Mouse (Mus musculus) testis, postnatal 14 days (tissue): ENCODE data around the gene Pa2g4.

Experiments
- DNase-seq: peaks from one replicate; pipeline ENCODE4 v3.0.0; 2021; ENCODE audit warnings: low spot score

The Pa2g4 gene

DNA sequence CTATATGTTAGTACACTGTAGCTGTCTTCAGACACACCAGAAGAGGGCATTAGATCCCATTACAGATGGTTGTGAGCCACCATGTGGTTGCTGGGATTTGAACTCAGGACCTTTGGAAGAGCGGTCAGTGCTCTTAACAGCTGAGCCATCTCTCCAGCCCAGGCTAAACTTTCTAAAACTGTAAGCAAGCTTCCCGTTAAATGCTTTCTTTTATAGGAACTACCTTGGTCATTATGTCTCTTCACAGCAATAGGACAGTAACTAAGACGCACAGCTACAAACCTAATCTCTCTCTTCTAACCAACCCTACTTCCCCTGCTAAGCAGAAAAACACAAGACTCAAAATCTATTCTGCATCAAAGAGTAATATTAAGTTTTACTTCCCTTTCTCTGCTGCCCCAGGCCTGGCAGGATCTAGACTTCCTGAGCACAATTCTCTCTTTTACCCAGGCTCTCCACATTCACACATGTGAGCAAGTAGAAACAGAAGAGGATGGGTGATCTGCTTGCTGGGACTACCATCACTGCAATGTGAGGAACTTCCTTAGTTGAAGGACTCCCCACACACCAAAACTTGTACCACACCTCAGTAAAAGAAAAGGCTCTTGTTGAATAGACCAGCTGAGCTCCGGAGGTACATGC is 30.0 kb downstream of the Pa2g4 start:
- no peak for DNase-seq

DNA sequence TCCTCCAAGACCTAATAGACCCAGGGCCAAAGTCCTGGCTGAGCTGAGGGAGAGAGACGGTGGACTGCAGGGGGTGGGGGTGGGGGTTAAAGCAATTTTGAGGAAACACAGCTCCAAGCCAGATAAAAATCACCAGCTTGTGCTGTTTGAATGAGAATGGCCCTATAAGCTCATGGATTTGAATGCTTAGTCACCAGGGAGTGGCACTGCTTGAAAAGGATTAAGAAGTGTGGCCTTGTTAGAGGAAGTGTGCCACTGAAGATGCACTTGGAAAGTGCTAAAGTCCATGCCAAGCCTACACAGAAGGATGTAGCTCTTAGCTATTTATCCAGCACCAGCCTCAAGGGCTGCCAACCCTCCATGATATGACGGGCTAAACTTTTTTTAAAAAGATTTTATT is 30.6 kb downstream of the Pa2g4 start:
- DNase-seq: no peak

DNA sequence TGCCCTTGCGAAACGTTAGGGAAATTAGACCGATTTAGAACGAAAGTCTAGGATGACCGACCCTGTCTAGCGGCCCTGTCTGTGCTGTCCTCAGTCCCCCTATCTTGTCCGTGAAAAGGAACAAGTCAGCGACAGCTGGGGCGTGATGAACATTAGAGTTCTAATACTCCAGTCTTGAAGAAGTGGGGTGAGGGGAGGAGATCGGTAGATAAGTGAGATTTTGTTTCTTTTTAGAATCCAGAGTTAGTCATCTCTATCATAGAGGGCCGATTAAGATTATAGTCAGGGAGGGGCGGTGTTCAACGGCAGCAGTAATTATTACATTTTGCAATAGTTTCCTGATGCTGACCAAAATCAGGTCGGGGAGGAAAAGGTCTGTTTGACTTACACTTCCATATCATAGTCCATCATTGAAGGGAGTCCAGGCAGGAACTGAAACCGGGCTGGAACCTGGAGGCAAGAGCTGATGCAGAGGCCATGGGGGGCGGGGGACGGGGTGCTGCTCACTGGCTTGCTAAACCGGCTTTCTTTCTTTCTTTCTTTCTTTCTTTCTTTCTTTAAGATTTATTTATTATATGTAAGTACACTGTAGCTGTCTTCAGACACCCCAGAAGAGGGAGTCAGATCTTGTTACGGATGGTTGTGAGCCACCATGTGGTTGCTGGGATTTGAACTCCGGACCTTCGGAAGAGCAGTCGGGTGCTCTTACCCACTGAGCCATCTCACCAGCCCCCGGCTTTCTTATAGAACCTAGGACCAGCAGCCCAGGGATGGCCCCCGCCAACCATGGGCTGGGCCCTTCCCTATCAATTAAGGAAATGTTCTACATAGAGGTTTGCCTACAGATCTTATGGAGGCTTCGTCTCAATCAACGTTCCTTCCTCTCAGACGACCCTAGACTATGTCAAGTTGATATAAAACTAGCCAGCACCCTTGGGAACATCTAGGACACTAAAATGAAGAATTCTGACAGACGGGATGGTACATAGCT is 39.1 kb downstream of the Pa2g4 start:
- DNase-seq: no peak

DNA sequence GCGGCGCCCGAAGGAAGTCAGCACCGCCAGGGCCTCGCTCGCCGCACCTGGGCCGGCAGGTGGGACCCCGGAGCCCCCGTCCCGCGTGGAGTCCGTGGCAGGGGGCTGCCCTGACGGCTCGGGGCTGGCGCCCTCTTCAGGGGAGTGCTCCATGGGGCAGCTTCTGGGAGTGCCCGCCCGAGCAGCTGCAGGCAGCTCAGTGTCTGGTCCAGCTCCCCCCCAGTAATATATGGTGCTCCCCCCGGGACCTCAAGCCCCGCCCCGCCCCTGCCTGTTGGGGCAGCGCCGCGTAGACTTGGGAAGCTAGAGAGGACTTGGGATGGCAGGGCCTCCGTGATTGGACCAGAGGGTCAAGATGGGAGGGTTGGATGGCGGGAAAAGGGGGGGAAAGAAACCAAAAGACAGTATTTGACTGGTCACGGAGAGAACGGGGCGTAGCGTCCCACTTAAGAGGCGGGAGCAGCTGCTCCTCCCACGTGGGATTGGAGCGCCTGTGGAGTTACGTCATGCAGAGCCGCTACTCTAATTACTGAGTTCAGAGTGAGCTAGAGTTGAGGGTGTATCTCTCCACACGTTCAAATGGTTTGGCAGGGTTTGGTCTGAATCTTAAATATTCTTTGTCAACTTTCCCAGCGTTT is 40.0 kb downstream of the Pa2g4 start, which contains the start of gene Esyt1:
Gene Esyt1, minus strand, starts transcription at position 201 of the 638 bp plus-strand sequence.
- DNase-seq: peak; percentile 91

DNA sequence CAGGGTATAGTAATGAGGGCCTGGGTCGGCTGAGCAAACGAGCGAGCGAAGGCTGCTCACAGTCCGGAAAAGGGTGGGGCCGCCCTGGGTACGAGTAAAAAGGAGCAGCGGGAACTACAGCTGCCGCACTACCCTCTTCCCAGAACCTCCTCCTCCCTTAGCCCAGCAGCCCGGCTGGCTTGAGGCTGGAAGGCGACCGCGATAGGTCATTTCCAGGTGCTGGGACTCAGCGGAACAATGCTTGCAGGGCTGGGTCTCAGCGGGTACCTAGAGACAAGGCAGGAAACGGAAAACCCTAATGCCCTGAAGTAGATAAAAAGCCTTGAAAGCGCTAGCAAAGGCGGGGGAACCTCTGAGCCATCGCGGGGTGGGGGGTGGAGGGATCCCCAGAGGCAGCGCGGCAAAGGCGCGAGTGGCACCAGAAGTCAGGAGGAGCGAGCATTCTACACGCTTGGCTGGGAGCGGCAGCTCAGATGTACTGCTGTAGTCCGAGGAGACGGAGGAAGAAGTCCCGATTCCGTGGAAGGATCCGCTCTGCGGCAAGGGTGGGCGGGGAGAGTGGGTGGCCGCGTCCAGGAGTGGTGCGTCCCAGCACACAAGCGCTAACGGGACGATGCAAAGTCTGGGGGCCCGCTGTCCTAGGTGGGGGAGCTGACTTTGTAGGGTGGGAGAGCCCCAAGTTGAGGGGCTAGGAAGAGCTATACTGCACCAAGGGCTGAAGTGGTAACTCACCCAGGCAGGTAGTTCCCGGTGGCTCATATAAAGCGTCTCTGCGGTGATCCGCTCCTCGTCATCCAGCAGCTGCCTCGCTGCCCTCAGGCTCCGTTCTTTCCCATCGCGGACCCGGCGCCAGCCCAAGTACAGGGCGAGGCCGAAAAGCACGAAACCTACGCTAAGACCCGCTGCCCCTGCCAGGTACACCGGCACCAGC is 40.8 kb downstream of the Pa2g4 start:
- no peak for DNase-seq

DNA sequence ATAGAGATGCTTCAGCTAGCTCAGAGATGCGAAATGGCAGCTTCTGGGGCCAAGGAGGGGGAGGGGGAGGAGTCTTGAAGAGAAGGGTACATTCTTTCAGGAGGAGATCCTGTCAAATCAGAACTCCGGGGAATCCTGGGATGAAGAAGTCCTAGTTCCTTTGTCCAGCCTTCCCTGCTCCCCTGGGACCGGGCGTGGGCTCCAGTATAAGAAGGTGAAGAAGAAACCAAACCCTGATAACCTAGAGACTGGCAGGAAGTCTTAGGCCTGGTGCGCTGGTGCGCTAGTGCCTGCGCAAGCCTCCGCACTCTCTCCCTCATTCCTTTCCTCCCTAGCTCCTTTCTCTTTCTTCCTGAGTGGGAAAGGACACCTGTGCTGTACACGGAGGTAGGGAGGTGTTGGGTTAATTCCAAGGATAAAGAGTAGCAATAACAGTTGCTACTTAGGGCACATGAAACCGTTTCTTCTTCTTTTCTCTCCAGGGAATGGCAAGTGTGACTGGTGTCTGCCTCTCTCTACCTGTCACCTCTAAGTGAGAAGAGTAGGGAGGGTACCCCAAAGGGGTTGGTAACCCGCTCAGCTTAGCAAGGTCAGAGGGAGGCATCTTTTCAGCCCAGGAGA is 41.6 kb downstream of the Pa2g4 start:
- no peak for DNase-seq

DNA sequence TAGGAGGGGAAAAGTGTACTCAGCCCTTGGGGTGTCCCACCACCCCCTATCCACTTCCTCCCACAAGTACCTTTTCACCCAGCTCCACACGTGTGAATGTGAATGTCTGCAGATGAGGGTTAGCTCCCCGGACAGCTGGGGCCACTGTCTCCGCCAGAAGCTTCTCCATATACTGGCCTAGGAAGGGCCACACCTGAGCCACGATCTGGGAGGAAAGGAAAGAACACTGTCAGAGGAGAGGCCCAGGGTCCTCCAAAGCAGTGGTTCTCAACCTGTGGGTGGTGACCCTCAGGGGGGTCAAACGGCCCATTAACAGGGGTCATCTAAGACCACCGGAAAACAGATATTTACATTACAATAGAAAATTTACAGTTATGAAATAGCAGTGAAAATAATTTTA is 43.4 kb downstream of the Pa2g4 start:
- no peak for DNase-seq

DNA sequence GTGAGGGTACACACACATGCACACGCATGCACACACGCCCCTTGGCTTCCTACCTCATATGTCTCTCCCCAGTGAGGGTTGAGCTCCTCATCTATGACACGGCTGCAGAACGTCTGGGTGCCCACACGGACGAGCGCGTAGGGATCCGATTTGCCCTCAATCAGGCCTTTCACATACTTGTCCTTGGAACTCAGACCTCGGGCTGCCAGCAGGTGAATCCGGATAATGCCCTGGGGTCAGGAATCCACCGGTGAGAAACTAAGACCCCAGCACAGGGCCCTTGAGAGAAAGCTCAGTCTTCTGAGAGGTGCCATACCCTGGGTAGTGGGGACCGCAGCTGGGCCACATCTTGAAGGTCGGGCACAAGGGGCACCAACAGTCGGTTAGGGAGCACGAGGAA is 45.2 kb downstream of the Pa2g4 start:
- no peak for DNase-seq

DNA sequence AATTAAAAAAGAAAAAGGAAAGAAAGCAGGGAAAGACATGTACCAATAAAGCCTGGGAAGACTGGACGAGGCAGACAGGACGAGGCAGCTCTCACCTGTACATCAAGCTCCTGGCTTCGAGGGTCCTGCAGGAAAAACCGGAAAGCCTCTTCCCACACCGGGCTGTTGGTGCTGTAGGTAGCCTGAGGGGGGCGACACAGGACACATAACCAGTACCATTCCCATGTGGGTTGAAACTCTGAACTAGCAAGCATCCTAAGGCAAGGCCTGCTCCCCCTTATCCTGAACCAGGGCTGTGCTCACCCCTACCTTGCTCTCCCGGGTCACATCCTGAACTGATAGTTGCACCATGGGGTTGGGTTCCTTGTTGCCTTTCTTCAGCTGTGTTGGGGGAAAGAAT is 47.0 kb downstream of the Pa2g4 start:
- no peak for DNase-seq

DNA sequence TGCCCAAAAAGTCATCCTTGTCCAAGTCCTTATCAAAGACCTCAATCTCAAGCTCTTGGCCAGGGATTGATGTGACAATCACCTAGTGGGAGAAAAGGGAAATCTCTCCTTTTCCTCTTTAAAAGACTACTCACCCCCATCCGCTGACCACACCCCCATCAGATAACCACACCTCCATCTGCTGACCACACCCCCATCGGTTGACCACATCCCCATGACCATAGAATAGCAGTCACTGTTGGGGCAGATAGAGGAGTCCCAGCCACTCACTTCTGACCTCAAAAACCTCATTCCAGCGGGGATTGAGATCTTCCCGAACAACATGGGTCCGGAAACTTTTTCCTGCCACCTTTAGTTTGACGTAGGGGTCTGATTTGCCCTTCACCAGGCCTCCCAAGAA is 49.1 kb downstream of the Pa2g4 start:
- no peak for DNase-seq

DNA sequence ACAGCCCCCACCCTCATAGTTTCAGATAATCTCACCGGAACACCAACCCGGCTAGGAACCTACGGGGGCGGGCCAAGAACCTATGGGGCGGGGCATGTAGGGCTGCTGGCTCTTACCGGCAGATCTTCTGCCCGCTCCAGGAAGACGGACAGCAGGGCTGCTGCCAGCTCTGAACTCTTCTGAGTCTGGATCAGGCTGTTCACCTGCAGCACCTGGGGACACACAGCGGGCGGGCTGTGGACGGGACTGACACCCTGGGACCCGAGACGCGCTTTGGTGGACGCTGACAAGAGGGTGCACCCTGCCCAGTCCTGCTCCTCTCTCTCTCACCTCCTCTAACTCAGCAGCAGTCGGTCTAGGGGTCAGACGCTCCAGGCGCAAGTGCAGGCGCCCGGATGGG is 49.8 kb downstream of the Pa2g4 start:
- DNase-seq: no peak

DNA sequence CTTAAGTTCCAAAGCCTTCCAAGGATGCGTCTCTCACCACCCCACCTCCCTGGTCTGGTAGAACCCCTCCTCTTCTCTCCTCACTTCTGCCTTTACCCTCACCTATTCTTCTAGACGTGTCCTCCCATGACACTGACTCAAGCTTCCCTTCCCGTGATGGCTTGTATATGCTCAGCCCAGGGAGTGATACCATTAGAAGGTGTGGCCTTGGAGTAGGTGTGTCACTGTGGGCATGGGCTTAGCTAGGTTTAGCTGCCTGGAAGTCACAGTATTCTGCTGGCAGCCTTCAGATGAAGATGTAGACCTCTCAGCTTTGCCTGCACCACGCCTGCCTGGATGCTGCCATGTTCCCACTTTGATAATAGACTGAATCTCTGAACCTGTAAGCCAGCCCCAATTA is 50.7 kb downstream of the Pa2g4 start:
- no peak for DNase-seq

DNA sequence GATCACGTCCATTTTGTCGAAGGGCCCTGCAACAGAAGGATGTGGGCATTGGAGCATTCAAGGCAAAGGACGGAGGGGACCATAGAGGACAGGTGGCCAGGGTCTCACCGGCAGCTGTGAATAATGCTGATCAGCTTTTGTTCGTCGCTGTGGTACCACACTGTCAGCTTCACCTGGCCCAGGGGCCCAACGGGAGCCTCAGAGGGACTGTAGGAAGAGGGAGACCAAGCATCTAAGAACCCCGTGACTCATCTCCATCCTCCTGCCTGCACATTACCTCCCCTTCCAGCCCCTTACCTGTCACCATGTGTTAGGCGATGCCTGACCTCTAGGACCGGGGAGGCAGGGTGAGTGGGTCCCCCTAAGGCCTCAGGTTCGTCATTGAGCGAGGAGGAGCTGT is 54.0 kb downstream of the Pa2g4 start:
- DNase-seq: no peak

DNA sequence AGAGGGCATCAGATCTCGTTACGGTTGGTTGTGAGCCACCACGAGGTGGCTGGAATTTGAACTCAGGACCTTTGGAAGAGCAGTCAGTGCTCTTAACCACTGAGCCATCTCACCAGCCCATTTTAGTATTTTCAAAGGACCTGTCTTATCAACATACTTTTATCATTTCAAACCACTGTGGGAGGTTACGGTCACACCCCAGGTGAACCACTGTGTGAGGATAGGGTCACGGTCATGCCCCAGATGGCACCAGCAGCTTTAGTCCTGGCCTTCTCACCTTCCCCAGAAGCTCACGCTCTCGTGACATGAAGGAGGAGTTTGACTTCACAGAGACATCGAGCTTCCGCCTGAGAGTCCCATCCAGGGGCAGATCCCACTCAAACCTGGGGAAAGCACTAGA is 54.6 kb downstream of the Pa2g4 start:
- no peak for DNase-seq

DNA sequence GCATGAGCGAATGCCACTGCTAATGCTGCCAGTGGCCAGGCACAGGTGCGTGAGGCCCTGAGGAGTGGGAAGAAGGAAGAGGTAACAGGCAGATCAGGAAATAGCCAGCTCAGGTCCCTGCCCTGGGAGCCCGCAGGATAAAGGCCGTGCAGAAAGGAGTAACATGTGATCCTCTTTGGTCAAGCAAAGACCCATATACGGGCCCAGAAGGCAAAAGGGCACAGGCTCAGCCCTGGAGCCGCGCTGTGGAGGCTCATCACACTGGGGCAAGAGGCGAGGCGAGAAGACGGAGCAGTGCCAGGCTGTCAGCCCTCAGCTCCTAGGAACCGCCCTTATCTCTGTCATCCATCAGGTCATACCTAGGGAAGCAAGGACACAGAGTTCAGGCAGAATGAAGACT is 55.5 kb downstream of the Pa2g4 start:
- DNase-seq: no peak

DNA sequence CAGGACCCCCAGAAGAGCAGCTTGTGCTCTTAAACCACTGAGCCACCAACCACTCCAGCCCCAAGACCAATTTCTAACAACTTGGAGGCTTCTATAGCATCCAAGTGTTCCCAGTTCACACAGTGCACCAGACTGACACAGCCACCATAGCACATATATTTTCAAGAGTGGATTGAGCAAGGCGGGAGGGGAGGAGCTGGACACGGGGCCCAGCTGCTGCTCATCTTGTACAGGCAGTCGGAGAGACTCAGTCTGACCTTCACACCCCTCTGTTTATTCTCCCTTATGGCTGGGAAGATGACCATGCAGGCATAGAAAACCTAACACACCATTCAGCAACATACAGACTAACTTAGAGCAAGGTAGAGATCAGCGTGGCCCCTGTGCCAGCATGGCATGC is 56.0 kb downstream of the Pa2g4 start:
- no peak for DNase-seq

DNA sequence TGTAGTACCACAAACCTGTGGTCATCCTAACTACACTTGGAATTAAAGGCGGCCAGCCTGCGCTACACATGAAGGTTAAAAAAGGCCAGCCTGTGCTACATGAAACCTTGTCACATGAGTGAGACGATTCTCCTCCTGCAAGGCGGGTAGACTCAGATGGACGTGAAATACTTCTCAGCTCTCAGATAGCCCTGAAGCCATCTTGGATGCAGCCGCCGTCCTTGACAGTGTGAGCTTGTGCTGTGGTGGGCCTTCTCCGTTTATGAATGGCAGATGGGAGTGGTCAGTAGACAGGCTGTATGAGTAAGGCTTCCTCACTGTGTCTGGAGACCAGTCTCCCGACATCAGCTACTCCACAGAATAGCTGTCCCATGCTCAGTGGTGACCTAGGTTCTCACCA is 56.6 kb downstream of the Pa2g4 start:
- no peak for DNase-seq

DNA sequence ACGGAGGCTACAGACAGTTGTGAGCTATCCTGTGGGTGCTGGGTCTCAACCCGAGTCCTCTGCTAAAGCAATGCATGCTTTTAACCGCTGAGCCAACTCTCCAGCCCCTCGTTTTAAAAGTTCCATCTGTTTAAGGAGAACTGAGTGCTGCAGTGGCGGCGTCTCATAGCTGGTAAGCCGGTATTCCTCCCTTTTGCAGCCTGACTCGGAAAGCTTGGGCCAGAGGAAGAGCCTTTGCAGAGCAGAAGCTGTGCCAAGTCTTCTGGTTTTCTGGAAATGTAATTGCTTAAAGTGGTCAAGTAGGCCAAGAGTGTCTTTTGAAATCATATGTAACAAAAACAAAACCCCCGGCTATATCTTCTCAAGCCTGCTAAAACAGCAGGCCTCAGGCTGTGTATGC is 57.5 kb downstream of the Pa2g4 start:
- DNase-seq: no peak
